Mouse (Mus musculus): ENCODE measurements around the gene Yes1. TPM values are rescaled to one million over a fixed set of nuclear protein-coding genes. Genes with fewer than 3 reads are reported as not detected.

Yes1 gene
- polyA plus RNA-seq (2016; fragmentation: Nextera tagmentation; extraction: Ambion mirVana) = 32.0 and 32.6 TPM in 2 replicates

DNA sequence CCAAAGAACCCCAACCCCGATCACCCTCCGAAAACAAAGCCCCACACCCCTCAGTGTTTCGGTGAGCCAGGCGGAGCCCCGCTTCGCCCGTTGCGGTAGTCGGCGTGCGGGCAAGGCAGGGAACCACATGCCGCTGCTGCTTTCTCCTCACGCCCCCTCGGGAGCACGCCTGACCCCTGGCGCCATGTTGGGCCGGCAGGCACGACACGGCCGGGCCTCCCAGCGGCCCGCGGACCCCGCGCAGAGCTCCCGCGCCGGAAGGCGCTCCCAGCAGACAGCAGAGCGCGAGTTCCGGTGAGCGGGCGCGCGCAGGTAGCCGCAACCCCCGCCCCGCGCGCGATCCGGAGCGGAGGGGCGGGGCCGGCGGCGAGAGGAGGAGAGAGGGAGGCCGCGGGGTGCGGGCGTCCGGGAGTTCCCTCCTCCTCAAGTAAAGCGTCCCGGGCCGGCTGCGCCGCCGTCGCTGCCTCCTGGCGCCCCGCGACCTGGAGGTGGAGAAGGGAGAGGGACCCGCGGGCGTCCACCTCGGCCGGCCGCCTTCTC is at the start of gene Yes1:
Gene Yes1, plus strand, starts transcription at position 371 of the 540 bp plus-strand sequence.
- Histone ChIP-seq H3K36me3 (no peaks in the 10 kb centered on the region), H3K4me3 (peak within 1 kb of the TSS; percentile 87), H3K9me3 (no peaks in the 10 kb centered on the region), H3K4me2 (replicated peaks) (peak within 1 kb of the TSS; percentile 79), H3K9ac (peak within 1 kb of the TSS; percentile 90), H3K4me1 (peaks cover 12% of the 10 kb centered on the region), H3K27ac (peak within 1 kb of the TSS; percentile 80), H3K27me3 (replicated peaks) (no peaks in the 10 kb centered on the region)
- ATAC-seq (ENCODE audit: low FRiP score, low read depth) = peak; percentile 95
- WGBS = under 1% methylated on average over 52 of the region's 69 CpGs

DNA sequence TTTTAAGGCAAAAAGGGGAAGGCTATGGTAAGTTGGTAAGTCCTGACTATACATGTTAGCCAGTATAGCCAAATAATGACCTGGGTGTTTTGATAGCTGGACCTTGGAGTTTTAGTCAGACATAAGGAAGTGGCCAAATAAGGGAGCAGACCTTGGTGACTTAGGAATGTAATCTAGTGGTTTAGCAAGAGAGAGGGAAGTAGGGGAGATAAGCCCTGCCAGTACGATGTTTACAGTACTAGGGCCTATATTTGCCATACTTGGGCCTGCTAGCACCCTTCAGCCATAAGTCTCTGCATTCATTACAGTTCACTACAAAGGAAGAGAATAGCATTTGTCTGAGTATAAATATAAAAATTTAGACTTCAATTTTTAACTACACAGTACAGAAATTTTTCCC is 46.3 kb upstream of the Yes1 start:
- ATAC-seq (ENCODE audit: low FRiP score, low read depth) = no peak
- no peak overlapping the region for H3K4me3 ChIP-seq
- 83% methylated on average over 1 of the region's 1 CpGs for WGBS
- H3K27me3 ChIP-seq (replicated peaks) = no peaks in the 10 kb centered on the region
- no peaks in the 10 kb centered on the region for H3K36me3 ChIP-seq
- H3K9me3 ChIP-seq = no peaks in the 10 kb centered on the region
- no peak overlapping the region for H3K9ac ChIP-seq
- H3K4me2 ChIP-seq (replicated peaks) = no peak overlapping the region
- H3K4me1 ChIP-seq = no peaks in the 10 kb centered on the region
- no peak overlapping the region for H3K27ac ChIP-seq

DNA sequence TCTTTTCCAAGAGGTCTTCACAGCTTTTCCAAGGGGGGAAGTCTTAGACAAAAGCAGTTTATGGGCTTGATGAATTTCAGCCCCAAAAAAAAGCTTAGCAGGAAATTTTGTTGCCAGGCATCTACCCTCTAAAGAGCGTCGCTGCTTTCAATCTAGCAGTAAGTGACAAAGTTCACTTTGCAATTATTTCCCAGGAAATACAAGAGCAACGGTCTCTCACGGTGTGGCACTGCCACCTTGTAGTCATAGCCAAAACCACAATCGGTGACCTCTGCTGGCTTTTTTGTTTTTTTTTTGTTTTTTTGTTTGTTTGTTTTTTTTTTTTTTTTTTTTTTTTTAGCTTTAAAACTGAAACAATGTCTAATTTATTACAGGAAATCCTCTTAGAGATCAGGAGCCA is 39.2 kb upstream of the Yes1 start:
- WGBS = 84% methylated on average over 5 of the region's 5 CpGs
- no peaks in the 10 kb centered on the region for H3K36me3 ChIP-seq
- H3K27me3 ChIP-seq (replicated peaks) = no peaks in the 10 kb centered on the region
- H3K4me2 ChIP-seq (replicated peaks) = no peak overlapping the region
- no peak for ATAC-seq (ENCODE audit: low FRiP score, low read depth)
- H3K9me3 ChIP-seq = no peaks in the 10 kb centered on the region
- no peak overlapping the region for H3K9ac ChIP-seq
- no peaks in the 10 kb centered on the region for H3K4me1 ChIP-seq
- no peak overlapping the region for H3K4me3 ChIP-seq
- no peak overlapping the region for H3K27ac ChIP-seq

DNA sequence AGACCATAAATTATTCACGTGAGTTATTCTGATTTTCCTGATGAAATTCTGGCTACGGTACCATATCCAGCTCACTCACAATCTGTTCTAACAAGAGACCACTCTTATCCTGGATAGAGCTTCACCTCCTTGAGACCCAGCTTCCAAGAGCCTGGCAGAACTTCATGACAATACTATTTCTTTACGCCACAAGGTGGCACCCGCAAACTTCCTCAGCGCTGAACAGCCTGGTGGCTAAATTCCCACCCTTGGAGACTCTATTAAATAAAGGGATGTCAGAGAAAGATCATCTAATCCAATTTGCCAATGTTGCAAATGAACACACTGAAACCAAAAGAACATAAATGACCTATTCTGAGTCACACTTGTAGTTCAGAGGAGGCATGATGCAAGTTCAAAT is 22.8 kb upstream of the Yes1 start:
- Histone ChIP-seq H3K4me2 (replicated peaks) (no peak overlapping the region), H3K27ac (no peak overlapping the region), H3K4me1 (no peaks in the 10 kb centered on the region), H3K9ac (no peak overlapping the region), H3K9me3 (no peaks in the 10 kb centered on the region), H3K27me3 (replicated peaks) (no peaks in the 10 kb centered on the region), H3K36me3 (no peaks in the 10 kb centered on the region), H3K4me3 (no peak overlapping the region)
- ATAC-seq (ENCODE audit: low FRiP score, low read depth) = no peak
- 17% methylated on average over 5 of the region's 5 CpGs for WGBS

DNA sequence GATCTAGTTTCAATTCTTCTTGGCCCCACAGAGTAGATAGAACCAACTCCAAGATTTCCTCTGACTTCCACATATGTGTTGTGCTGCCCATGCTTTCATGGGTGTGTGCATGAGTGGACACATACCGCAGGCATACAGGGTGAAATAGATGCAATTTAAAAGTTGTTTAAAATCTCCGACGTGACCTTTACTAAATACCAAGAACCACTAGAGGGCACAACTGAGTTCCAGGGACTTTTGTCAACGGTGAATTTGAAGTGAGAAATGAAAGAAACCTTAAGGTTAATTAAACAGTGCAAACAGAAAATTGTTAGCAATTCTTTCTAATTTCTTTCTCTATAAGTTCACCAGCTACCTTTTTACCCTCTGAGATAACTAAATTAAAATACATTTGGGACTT is 17.2 kb upstream of the Yes1 start:
- H3K27me3 ChIP-seq (replicated peaks) = no peaks in the 10 kb centered on the region
- no peak overlapping the region for H3K4me3 ChIP-seq
- 26% methylated on average over 4 of the region's 4 CpGs for WGBS
- H3K9ac ChIP-seq = no peak overlapping the region
- H3K27ac ChIP-seq = no peak overlapping the region
- H3K9me3 ChIP-seq = no peaks in the 10 kb centered on the region
- no peak overlapping the region for H3K4me2 ChIP-seq (replicated peaks)
- ATAC-seq (ENCODE audit: low FRiP score, low read depth) = no peak
- H3K36me3 ChIP-seq = no peaks in the 10 kb centered on the region
- H3K4me1 ChIP-seq = no peaks in the 10 kb centered on the region

DNA sequence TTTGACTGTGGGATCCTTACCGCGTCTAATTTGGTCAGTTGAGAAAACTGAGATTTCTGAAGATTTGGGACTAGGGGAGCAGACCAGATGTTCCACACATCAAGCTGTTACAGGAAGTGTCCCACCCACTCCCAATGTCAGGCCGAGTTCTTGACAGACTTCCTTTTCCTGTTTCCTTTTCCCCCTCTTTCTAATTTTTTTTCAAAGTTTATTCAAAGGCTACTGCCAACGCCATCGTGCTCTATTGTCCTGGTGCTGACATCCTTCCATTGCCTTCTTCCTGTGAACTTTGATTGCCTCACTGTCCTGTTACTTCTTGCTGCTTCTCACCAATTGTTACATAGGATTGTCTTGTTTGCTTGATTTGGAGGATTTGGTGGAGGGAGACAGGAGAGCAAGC is 16.6 kb upstream of the Yes1 start:
- Histone ChIP-seq H3K27ac (no peak overlapping the region), H3K36me3 (no peaks in the 10 kb centered on the region), H3K4me2 (replicated peaks) (no peak overlapping the region), H3K4me1 (no peaks in the 10 kb centered on the region), H3K27me3 (replicated peaks) (no peaks in the 10 kb centered on the region), H3K9me3 (no peaks in the 10 kb centered on the region), H3K4me3 (no peak overlapping the region), H3K9ac (no peak overlapping the region)
- ATAC-seq (ENCODE audit: low FRiP score, low read depth) = no peak
- WGBS = 75% methylated on average over 5 of the region's 5 CpGs

DNA sequence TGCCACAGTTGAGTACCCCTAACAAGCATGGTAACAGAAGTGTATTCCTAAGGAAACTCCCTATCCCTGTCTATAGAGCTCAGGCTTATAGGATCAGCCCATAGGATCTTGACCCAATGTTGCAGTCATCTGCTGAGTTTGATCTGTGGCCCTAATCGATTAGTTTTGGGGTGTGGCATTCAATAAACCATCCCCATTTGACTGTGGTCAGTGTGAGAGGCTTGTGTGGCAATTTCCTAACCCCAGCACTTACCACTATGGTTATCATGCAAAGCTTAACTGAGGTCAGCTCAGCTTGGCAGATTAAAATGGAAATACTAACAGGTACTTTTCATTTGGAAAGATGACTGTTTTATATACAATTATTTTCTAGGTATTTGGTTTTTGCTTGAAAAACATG is 5.1 kb upstream of the Yes1 start:
- Histone ChIP-seq H3K9ac (no peak overlapping the region), H3K36me3 (no peaks in the 10 kb centered on the region), H3K4me3 (no peak overlapping the region), H3K9me3 (no peaks in the 10 kb centered on the region), H3K4me1 (peaks cover 6% of the 10 kb centered on the region), H3K4me2 (replicated peaks) (no peak overlapping the region), H3K27ac (no peak overlapping the region), H3K27me3 (replicated peaks) (no peaks in the 10 kb centered on the region)
- no peak for ATAC-seq (ENCODE audit: low FRiP score, low read depth)
- WGBS = 84% methylated on average over 1 of the region's 1 CpGs

DNA sequence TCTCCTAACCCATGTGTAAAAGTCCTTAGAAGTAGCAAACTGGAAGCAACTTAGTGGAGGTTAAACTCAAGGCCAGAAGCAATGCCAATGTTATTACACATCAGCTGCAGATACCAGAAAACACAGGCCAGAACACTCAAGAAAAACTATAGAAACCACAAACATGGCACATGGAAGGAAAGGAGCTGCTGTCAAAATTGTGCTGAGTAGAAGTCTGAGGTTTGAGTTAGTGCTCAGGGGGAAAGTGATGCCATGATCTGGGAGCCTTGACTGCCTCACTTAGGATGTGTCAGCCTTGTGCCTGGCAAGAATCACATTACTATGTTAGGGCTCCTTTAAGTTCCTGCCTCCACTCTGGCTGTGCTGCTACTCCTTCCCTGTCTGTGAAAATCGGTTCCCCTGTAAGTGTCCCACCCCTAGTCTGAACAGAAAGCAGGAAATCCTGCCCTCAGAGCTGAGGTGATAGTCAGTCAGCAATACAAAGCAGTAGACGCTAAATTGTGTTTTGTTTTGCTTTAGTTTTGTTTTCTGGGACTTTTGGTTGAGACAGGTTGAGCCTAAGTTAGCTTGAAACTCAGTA is 3.1 kb upstream of the Yes1 start:
- no peak for ATAC-seq (ENCODE audit: low FRiP score, low read depth)
- Histone ChIP-seq H3K9ac (no peak overlapping the region), H3K4me1 (peaks cover 6% of the 10 kb centered on the region), H3K36me3 (no peaks in the 10 kb centered on the region), H3K27me3 (replicated peaks) (no peaks in the 10 kb centered on the region), H3K4me3 (no peak overlapping the region), H3K4me2 (replicated peaks) (no peak overlapping the region), H3K9me3 (no peaks in the 10 kb centered on the region), H3K27ac (no peak overlapping the region)
- WGBS = 32% methylated on average over 2 of the region's 2 CpGs

DNA sequence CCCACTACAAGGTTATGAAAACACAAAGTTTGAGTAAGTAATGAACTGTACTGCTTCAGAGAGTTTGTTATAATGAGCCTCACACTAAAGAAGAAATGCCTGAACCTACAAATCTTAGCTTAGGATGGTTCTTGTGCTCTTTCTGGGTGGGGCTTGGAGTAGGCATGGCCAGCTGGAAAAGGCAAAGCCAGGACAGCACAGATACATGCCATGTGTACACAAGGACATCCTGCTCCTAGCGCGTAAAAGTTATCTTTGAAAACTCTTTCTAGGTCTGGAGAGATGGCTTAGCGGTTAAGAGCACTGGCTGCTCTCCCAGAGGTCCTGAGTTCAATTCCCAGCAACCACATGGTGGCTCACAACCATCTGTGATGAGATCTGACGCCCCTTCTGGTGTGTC is 2.5 kb upstream of the Yes1 start:
- Histone ChIP-seq H3K4me2 (replicated peaks) (no peak overlapping the region), H3K27ac (no peak overlapping the region), H3K36me3 (no peaks in the 10 kb centered on the region), H3K4me3 (no peak overlapping the region), H3K9me3 (no peaks in the 10 kb centered on the region), H3K27me3 (replicated peaks) (no peaks in the 10 kb centered on the region), H3K9ac (no peak overlapping the region), H3K4me1 (peaks cover 6% of the 10 kb centered on the region)
- no peak for ATAC-seq (ENCODE audit: low FRiP score, low read depth)
- WGBS = 86% methylated on average over 4 of the region's 4 CpGs

DNA sequence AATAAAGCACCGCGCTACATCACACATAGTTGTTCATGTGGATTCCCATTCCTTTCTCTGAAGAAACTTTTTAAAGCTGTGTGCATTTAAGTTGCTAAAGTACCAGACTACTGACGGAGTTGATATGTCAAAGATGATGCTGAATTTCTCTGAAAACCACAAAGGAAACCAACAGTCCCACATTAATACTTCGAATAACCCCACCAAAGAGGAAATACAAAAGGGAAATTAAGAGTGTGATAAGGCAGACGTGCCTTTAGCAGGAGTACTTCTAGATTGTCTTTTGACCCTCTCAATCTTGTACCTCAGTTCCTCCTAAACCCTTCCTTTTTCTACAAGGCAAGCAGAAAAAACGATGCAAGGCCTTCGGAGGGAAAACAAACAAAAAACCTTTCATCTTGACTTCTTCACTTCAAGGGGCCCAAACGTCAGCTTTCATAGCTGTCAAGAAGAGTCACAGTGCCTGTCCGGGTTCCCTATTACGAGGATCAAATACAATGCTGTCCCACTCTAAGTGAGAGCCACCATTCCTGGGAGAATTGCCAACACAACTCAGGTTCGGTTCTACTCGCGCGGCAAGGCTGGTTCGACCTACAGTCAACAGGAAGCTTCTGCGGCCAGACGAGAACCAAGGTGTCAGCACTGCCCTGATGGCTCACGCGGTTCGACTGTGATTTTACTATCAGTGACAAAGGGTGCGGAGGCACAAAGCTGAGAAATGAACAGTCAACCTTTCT is 739 bp upstream of the Yes1 start:
- Histone ChIP-seq H3K9ac (peak overlapping the region; percentile 90), H3K4me2 (replicated peaks) (peak overlapping the region; percentile 79), H3K36me3 (no peaks in the 10 kb centered on the region), H3K27ac (peak overlapping the region; percentile 80), H3K9me3 (no peaks in the 10 kb centered on the region), H3K4me3 (peak overlapping the region; percentile 87), H3K4me1 (peaks cover 12% of the 10 kb centered on the region), H3K27me3 (replicated peaks) (no peaks in the 10 kb centered on the region)
- ATAC-seq (ENCODE audit: low FRiP score, low read depth) = no peak; the same call in 1 of the 2 replicates
- 19% methylated on average over 21 of the region's 21 CpGs for WGBS

DNA sequence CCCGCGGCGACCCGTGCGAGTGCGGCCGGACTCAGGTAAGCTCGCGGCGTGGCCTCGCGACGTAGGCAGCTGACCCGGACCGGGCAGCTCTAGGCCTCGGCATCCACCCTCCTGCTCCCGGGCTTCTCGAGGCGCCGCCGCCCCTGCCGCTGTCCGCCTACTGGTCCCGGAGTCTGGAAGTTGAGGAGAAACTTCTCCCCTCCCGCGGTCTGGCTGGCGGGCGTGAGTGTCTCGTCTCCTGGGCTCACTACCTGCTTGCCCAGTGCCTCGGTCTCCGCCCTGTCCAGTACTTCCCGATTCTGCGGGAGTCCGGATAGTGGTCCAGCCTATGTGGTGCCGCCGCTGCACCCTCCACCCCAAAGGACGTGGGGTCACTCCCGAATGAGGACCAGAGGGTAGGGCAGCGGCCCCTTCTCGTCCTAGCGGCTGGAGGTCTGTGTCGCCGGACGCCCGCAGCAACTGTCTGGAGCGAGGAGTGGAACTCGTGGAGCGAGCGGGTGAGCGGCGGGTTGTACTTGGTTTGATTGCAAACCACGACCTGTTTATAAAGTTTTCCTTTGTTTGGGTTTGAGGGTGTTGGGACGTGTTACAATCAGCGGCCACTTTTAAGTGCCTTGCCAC is 480 bp downstream of the Yes1 start:
- Histone ChIP-seq H3K9me3 (no peaks in the 10 kb centered on the region), H3K36me3 (no peaks in the 10 kb centered on the region), H3K9ac (peak overlapping the region; percentile 90), H3K27me3 (replicated peaks) (no peaks in the 10 kb centered on the region), H3K27ac (peak overlapping the region; percentile 80), H3K4me3 (peak overlapping the region; percentile 87), H3K4me2 (replicated peaks) (peak overlapping the region; percentile 79), H3K4me1 (peaks cover 12% of the 10 kb centered on the region)
- WGBS = under 1% methylated on average over 54 of the region's 54 CpGs
- peak; percentile 79 for ATAC-seq (ENCODE audit: low FRiP score, low read depth)

DNA sequence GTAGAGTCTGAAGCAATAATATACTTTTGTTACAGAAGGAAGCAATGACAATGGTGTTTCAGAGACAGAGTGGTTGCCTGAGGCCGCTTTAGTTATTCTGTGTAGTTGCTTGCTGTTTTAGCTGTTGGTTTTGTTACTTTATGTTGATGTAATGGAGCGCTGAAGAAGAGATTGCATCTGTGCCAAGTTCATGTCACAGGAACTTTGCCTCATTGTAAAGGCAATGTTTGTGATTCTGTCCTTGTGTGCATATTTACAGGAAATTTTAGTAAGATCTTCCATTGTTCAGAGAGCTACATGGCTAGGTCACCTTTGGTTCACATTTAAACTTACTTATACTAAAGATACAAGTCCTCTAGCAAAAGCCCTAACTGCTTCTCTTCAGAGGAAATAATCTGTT is 3.3 kb downstream of the Yes1 start:
- no peak overlapping the region for H3K4me3 ChIP-seq
- 78% methylated on average over 2 of the region's 2 CpGs for WGBS
- no peaks in the 10 kb centered on the region for H3K36me3 ChIP-seq
- no peaks in the 10 kb centered on the region for H3K27me3 ChIP-seq (replicated peaks)
- peaks cover 12% of the 10 kb centered on the region for H3K4me1 ChIP-seq
- no peaks in the 10 kb centered on the region for H3K9me3 ChIP-seq
- no peak overlapping the region for H3K27ac ChIP-seq
- no peak for ATAC-seq (ENCODE audit: low FRiP score, low read depth)
- no peak overlapping the region for H3K4me2 ChIP-seq (replicated peaks)
- H3K9ac ChIP-seq = no peak overlapping the region
